8 mouse cellular contexts compared by ENCODE assay signal in the genomic region with DNA sequence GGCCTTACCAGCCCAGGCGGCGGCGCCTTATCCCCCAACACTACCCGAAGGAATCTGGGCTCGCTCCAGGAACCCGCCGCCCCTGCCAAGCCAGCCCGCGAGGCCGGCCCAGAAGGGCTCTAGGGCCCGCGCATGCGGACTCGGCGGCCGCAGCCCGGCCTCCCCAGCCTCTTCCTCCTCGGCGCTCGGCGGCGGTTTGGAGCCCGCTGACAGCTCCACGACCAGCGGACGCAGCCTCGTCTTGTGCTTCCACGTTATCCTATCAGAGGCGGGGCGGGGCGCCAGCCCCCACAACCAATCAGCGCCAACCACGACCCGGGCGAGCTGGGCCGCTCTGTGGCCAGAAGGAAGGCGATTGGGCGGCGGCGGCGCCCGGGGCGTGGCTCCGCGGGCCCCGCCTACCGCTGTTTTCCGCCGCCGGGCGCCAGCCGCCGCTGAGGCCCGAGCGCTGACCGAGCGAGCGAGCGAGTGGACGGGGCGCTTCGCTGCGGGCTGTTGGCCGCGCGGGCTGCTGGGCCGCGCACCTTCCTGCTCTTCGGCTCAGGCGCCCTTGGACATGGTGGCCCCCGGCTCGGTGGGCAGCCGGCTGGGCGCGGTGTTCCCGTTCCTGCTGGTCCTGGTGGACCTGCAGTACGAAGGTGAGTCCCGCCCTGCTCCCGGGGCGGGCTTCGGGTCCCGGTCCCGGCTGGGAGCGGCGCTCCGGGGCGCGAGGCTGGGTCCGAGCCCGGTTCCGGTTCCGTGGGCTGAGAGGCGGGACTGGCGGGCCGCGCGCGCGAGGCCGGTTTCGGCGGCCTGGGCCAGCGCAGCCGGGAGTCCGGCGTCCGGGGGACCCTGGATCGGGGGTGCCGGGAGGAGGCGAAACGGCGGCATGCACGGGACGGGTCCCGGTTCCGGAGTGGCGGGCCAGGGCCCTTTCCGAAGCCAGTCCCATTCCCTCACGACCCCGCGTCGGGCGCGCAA. TPM values are rescaled to one million over a fixed set of nuclear protein-coding genes. Genes with fewer than 3 reads are reported as not detected.
DNase-seq lines count a peak whose midpoint lies in the region; ATAC-seq and TF ChIP-seq lines count a peak whose summit lies in the region.

Gene Dnajc3, plus strand, starts transcription at position 444 of the 960 bp plus-strand sequence.

- under 1% methylated on average over 97 of the region's 124 CpGs for WGBS in forebrain, embryonic 13.5 days
- under 1% methylated on average over 123 of the region's 124 CpGs for WGBS in large intestine, adult 2 months
- WGBS in liver, postnatal 0 days (ENCODE audit: insufficient replicate concordance): under 1% methylated on average over 83 of the region's 124 CpGs
- under 1% methylated on average over 97 of the region's 124 CpGs for WGBS in neural tube, embryonic 14.5 days

- H3K4me3 ChIP-seq in ES-Bruce4 (ENCODE audit: low read depth, low read length): peak within 1 kb of the TSS; percentile 70
- peak within 1 kb of the TSS; percentile 93 for H3K4me3 ChIP-seq in forebrain, embryonic 13.5 days
- H3K4me3 ChIP-seq in liver, postnatal 0 days (ENCODE audit: low read depth, low read length): peak within 1 kb of the TSS; percentile 94
- peak within 1 kb of the TSS; percentile 98 for H3K4me3 ChIP-seq in neural tube, embryonic 14.5 days (ENCODE audit: low read depth, low read length)

- peak within 1 kb of the TSS; percentile 75 for H3K4me2 ChIP-seq in forebrain, embryonic 13.5 days
- H3K4me2 ChIP-seq in liver, postnatal 0 days (ENCODE audit: low read depth, low read length): peak within 1 kb of the TSS; percentile 98
- H3K4me2 ChIP-seq in neural tube, embryonic 14.5 days (ENCODE audit: low read depth, low read length): peak within 1 kb of the TSS; percentile 70

- no peaks in the 10 kb centered on the region for H3K36me3 ChIP-seq in ES-Bruce4 (ENCODE audit: control insufficient read depth, insufficient read depth, low read length, poor library complexity, severe bottlenecking)
- H3K36me3 ChIP-seq in forebrain, embryonic 13.5 days (ENCODE audit: poor library complexity, severe bottlenecking): no peaks in the 10 kb centered on the region
- H3K36me3 ChIP-seq in liver, postnatal 0 days (replicated peaks; ENCODE audit: insufficient read depth, low read length): no peaks in the 10 kb centered on the region
- no peaks in the 10 kb centered on the region for H3K36me3 ChIP-seq in neural tube, embryonic 14.5 days (ENCODE audit: control insufficient read depth, insufficient read depth, low read length)

- no peak for TF ChIP-seq EP300 in ES-Bruce4 (IDR thresholded peaks at IDR 0.05; ENCODE audit: insufficient read depth, low read depth, low read length)
- TF ChIP-seq EP300 in liver, postnatal 0 days (IDR thresholded peaks at IDR 0.05; ENCODE audit: low read depth): no peak

- DNase-seq in heart, postnatal 10 days: peak; percentile 100
- DNase-seq in large intestine, adult 2 months (ENCODE audit: low read depth, low spot score): peak; percentile 82
- DNase-seq in liver, postnatal 0 days: peak; percentile 99
- DNase-seq in testis, postnatal 10 days (ENCODE audit: low spot score): peak; percentile 98

- H3K9ac ChIP-seq in ES-Bruce4 (ENCODE audit: low read depth, poor library complexity, severe bottlenecking): peak within 1 kb of the TSS; percentile 96
- peak within 1 kb of the TSS; percentile 96 for H3K9ac ChIP-seq in forebrain, embryonic 13.5 days
- H3K9ac ChIP-seq in liver, postnatal 0 days (replicated peaks): peak within 1 kb of the TSS; percentile 98
- peak within 1 kb of the TSS; percentile 96 for H3K9ac ChIP-seq in neural tube, embryonic 14.5 days (replicated peaks; ENCODE audit: low read depth, low read length)

- H3K27ac ChIP-seq in ES-Bruce4 (ENCODE audit: insufficient read depth, low read length): 0 out of 2 replicates have a peak within 1 kb of the TSS, but pooled peaks have one; percentile 13
- peak within 1 kb of the TSS; percentile 76 for H3K27ac ChIP-seq in forebrain, embryonic 13.5 days
- H3K27ac ChIP-seq in liver, postnatal 0 days (ENCODE audit: low read depth): peak within 1 kb of the TSS; percentile 96
- peak within 1 kb of the TSS; percentile 85 for H3K27ac ChIP-seq in neural tube, embryonic 14.5 days (ENCODE audit: low read depth, low read length)

- H3K27me3 ChIP-seq in ES-Bruce4 (ENCODE audit: control insufficient read depth, insufficient read depth, low read length, poor library complexity, severe bottlenecking): no peaks in the 10 kb centered on the region
- no peaks in the 10 kb centered on the region for H3K27me3 ChIP-seq in forebrain, embryonic 13.5 days
- H3K27me3 ChIP-seq in liver, postnatal 0 days (ENCODE audit: insufficient read depth, low read length): no peaks in the 10 kb centered on the region
- no peaks in the 10 kb centered on the region for H3K27me3 ChIP-seq in neural tube, embryonic 14.5 days (ENCODE audit: control insufficient read depth, insufficient read depth, low read length)

- intact Hi-C loops in heart, postnatal 10 days (cut with DNase I): no loop called here

- peak; percentile 13 for TF ChIP-seq POLR2A in ES-Bruce4 (IDR thresholded peaks at IDR 0.05; ENCODE audit: insufficient read depth, low read length)

- no peak for TF ChIP-seq CTCF in ES-Bruce4 (IDR thresholded peaks at IDR 0.05; ENCODE audit: low read depth, low read length)
- TF ChIP-seq CTCF in liver, postnatal 0 days (IDR thresholded peaks at IDR 0.05; ENCODE audit: low read depth): no peak

- no peaks in the 10 kb centered on the region for H3K9me3 ChIP-seq in ES-Bruce4 (replicated peaks; ENCODE audit: control insufficient read depth, insufficient read depth, low read length, poor library complexity, severe bottlenecking)
- H3K9me3 ChIP-seq in forebrain, embryonic 13.5 days (replicated peaks): no peaks in the 10 kb centered on the region
- H3K9me3 ChIP-seq in liver, postnatal 0 days (ENCODE audit: low read length): no peaks in the 10 kb centered on the region
- no peaks in the 10 kb centered on the region for H3K9me3 ChIP-seq in neural tube, embryonic 14.5 days (ENCODE audit: control insufficient read depth, low read length)

- ATAC-seq in cerebellum, adult (ENCODE audit: insufficient number of reproducible peaks, low FRiP score, low TSS enrichment): peak; percentile 96
- ATAC-seq in forebrain, embryonic 13.5 days: peak; percentile 100
- peak; percentile 97 for ATAC-seq in liver, postnatal 0 days
- ATAC-seq in neural tube, embryonic 14.5 days (ENCODE audit: low read depth): peak; percentile 100

- H3K4me1 ChIP-seq in ES-Bruce4 (ENCODE audit: control insufficient read depth, insufficient read depth, low read length): peaks cover 7% of the 10 kb centered on the region
- H3K4me1 ChIP-seq in forebrain, embryonic 13.5 days: peaks cover 25% of the 10 kb centered on the region
- peaks cover 32% of the 10 kb centered on the region for H3K4me1 ChIP-seq in liver, postnatal 0 days (ENCODE audit: insufficient read depth)
- no peaks in the 10 kb centered on the region for H3K4me1 ChIP-seq in neural tube, embryonic 14.5 days (ENCODE audit: control insufficient read depth, insufficient read depth, low read length)

RNA-seq across cellular contexts. Expression of gene Dnajc3, which starts in this region (rescaled TPM):
- 32.4 and 33.2 TPM in 2 replicates for polyA plus RNA-seq in ES-Bruce4 (2011; ENCODE audit: insufficient read depth, insufficient read length, low read depth, missing spikeins)
- polyA plus RNA-seq in forebrain, embryonic 13.5 days (2015; fragmentation: Nextera tagmentation; extraction: Ambion mirVana): 17.4 and 17.5 TPM in 2 replicates
- total RNA-seq in heart, postnatal 10 days (2021): 10 to 100 TPM; 26.4 to 27.1 TPM
- polyA plus RNA-seq in large intestine, adult 2 months (2012; rRNA removed): 19.2 and 22.8 TPM in 2 replicates
- 53.6 and 55.3 TPM in 2 replicates for polyA plus RNA-seq in liver, postnatal 0 days (2015; fragmentation: Nextera tagmentation; extraction: Ambion mirVana)
- polyA plus RNA-seq in neural tube, embryonic 14.5 days (2014; fragmentation: Nextera tagmentation; extraction: Ambion mirVana): 21.7 and 25.0 TPM in 2 replicates

Comparison
In these comparisons a context has a peak if more than half of its experiments do, and no peak if none do; other contexts are left out.
1. Peak in every context shown above with its lines: DNase-seq, ATAC-seq, H3K4me3 ChIP-seq and H3K27ac ChIP-seq.
2. H3K27ac ChIP-seq: peak in every context shown above with its lines; median percentile 96 in liver, postnatal 0 days; 85 in neural tube, embryonic 14.5 days; 76 in forebrain, embryonic 13.5 days; 13 in ES-Bruce4.